Mouse (Mus musculus): ENCODE measurements around the gene Parp8.

GRCm38 (mm10) chr13:117054811-117055496, 29.6 kb upstream of the Parp8 start:
- no peak for TF ChIP-seq CTCF (IDR thresholded peaks at IDR 0.05)
- TF ChIP-seq EP300 (IDR thresholded peaks at IDR 0.05; ENCODE audit: insufficient read depth, low read depth, low read length), result no peak

Data from heart, adult 2 months (tissue).